Mouse (Mus musculus) midbrain, embryonic 14.5 days (tissue): ENCODE measurements at regions not wholly inside any gene's neighbourhood (a gene's known extent, or its start where the extent isn't known, plus 50 kb on each side); places are given as distances from the start of the nearest gene placed in this dataset.
A peak's percentile ranks its signal among the peaks of the same experiment; 100 is the strongest.

Source experiments
- ATAC-seq: fragments of 200-750 bp; cut with Nextera tagmentation; 2 replicates; pipeline ENCODE4 v1.8.0; 2017; ENCODE audit warnings: moderate number of reproducible peaks, moderate library complexity; ENCODE audit not compliant: low FRiP score, low TSS enrichment
- DNase-seq: peaks from one replicate; pipeline ENCODE4 v3.0.0-alpha.2; 2015
- H3K27ac ChIP-seq: fragments of 300-500 bp; sonication (generic); replicated peaks from 2 replicates; pipeline ENCODE4 v1.5.1; 2014; ENCODE audit warnings: mild to moderate bottlenecking, low read depth, low read length, moderate library complexity
- H3K27me3 ChIP-seq: fragments of 300-500 bp; sonication (generic); 2 replicates; pipeline ENCODE4 v1.6.1; 2014; ENCODE audit warnings: low read length, control low read depth, mixed read lengths; ENCODE audit not compliant: control insufficient read depth, insufficient read depth
- H3K36me3 ChIP-seq: fragments of 300-500 bp; sonication (generic); 2 replicates; pipeline ENCODE4 v1.6.1; 2014; ENCODE audit warnings: low read length, control low read depth; ENCODE audit not compliant: control insufficient read depth, insufficient read depth
- H3K4me1 ChIP-seq: fragments of 300-500 bp; sonication (generic); 2 replicates; pipeline ENCODE4 v1.6.1; 2014; ENCODE audit warnings: mild to moderate bottlenecking, antibody characterized with exemption, low read length, control low read depth; ENCODE audit not compliant: control insufficient read depth, insufficient read depth
- H3K4me2 ChIP-seq: fragments of 300-500 bp; sonication (generic); 2 replicates; pipeline ENCODE4 v1.6.1; 2014; ENCODE audit warnings: mild to moderate bottlenecking, low read length, moderate library complexity
- H3K4me3 ChIP-seq: fragments of 300-500 bp; sonication (generic); replicated peaks from 2 replicates; pipeline ENCODE4 v1.5.1; 2014; ENCODE audit warnings: low read depth, low read length
- H3K9ac ChIP-seq: fragments of 300-500 bp; sonication (generic); replicated peaks from 2 replicates; pipeline ENCODE4 v1.6.1; 2014; ENCODE audit warnings: mild to moderate bottlenecking, low read length, moderate library complexity
- H3K9me3 ChIP-seq: fragments of 300-500 bp; sonication (generic); 2 replicates; pipeline ENCODE4 v1.6.1; 2016; ENCODE audit warnings: low read length, control low read depth, mixed read lengths; ENCODE audit not compliant: control insufficient read depth
- WGBS: fragments of 180-500 bp; shearing (Covaris S2); extraction: QIAGEN DNeasy Blood & Tissue Kit; methylation state at CpG from one replicate; pipeline ENCODE4 v1.1.7; 2014; 5-methylcytosine and 5-hydroxymethylcytosine counted together

DNA sequence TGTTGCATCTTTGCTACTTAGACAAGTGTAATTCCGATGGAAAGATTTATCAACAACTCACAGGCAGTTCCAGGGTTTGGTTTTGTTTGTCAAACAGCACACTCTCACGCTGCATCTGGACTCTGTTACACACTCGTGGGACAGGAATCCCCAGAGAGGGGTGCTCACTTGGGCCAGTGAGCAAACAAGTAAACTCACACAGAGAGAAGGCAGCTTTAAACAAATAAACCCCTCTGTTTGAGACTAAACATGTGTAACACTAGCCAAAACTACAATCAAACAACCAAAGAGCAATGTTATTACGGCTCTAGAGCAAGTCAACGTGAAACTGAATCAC, 65.0 kb upstream of the Tmco5 start:
- H3K9ac ChIP-seq = no peak overlapping the region
- 34% methylated on average over 5 of the region's 5 CpGs for WGBS
- peak overlapping the region; percentile 34 for H3K4me2 ChIP-seq
- no peak for DNase-seq
- no peak for ATAC-seq
- no peaks in the 10 kb centered on the region for H3K9me3 ChIP-seq
- no peaks in the 10 kb centered on the region for H3K27me3 ChIP-seq
- peaks cover 25% of the 10 kb centered on the region for H3K4me1 ChIP-seq
- H3K27ac ChIP-seq = peak overlapping the region; percentile 10; the same call in 1 of the 2 replicates
- H3K4me3 ChIP-seq = no peak overlapping the region
- no peaks in the 10 kb centered on the region for H3K36me3 ChIP-seq

DNA sequence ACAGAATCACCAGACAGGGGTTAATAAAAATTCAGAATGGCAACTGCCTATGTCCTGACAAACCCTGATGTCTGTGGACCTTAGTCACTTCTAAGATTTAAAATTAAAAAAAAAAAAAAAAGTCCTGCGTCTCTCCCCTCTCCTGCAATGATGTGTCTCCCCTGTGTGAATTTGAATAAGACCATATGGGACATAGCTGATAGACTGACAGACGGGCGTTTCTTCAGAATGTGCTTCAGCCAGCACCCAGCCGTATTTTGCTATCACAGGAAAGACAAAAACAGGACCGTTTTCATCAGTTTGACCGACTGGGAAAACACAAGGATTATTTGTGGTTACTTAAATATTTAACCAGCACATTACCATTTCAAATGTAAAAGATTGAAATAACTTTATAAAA, 61.4 kb upstream of the Tmco5 start:
- no peaks in the 10 kb centered on the region for H3K9me3 ChIP-seq
- no peak overlapping the region; the same call in 1 of the 2 replicates for H3K9ac ChIP-seq
- ATAC-seq (no peak), DNase-seq (no peak)
- no peaks in the 10 kb centered on the region for H3K36me3 ChIP-seq
- 8% methylated on average over 6 of the region's 6 CpGs for WGBS
- H3K4me1 ChIP-seq = peaks cover 45% of the 10 kb centered on the region
- peak overlapping the region; percentile 47 for H3K4me2 ChIP-seq
- peak overlapping the region; percentile 61; the same call in 1 of the 2 replicates for H3K27ac ChIP-seq
- H3K27me3 ChIP-seq = no peaks in the 10 kb centered on the region
- H3K4me3 ChIP-seq = no peak overlapping the region

DNA sequence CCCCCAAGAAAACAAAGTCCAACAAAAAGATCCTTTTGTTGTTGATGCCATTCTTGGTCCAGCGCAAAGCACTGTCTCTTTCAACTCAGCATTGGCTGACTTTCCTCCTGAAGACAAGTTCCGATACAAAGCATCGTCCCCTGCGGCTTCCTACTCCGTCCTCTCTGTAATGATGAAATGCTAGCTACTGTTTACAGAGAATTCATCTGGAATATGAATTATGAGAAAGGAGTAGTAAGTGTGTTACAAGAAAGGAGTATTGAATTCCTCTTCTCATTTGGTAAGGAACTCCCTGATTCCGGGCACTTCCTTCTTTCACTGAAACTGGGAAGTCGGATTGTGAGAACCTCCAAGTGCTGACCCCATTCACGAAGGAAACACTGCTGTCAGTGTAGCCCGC, 60.9 kb upstream of the Tmco5 start:
- peak overlapping the region; percentile 47 for H3K4me2 ChIP-seq
- no peaks in the 10 kb centered on the region for H3K27me3 ChIP-seq
- no peaks in the 10 kb centered on the region for H3K9me3 ChIP-seq
- no peak for ATAC-seq
- H3K4me3 ChIP-seq = peak overlapping the region; percentile 14
- WGBS = 12% methylated on average over 9 of the region's 9 CpGs
- peaks cover 45% of the 10 kb centered on the region for H3K4me1 ChIP-seq
- no peak for DNase-seq
- peak overlapping the region; percentile 61 for H3K27ac ChIP-seq
- H3K36me3 ChIP-seq = no peaks in the 10 kb centered on the region
- peak overlapping the region; percentile 6; the same call in 1 of the 2 replicates for H3K9ac ChIP-seq

DNA sequence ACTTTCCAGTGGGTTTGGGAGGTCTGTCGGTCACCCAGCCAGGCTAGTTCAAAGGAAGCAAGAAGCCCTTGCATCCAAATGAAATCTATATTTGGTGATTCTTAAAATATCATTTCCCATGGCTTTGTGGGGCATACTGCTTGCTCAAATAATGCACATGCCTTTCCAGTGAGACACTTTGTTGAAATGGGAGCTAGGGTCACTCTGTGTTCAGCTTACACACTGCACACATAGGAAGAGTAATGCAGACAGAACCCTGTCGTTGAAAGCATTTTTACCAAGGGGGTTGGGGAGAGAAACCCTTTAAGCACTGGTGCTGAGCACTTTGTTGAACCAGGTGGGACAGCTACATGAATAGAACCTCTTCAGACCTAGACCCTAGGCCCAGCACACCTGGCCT, 59.9 kb upstream of the Tmco5 start:
- ATAC-seq (no peak), DNase-seq (no peak)
- H3K36me3 ChIP-seq = no peaks in the 10 kb centered on the region
- H3K9ac ChIP-seq = no peak overlapping the region
- no peaks in the 10 kb centered on the region for H3K27me3 ChIP-seq
- peaks cover 41% of the 10 kb centered on the region for H3K4me1 ChIP-seq
- peak overlapping the region; percentile 36 for H3K4me2 ChIP-seq
- peak overlapping the region; percentile 77 for H3K27ac ChIP-seq
- no peak overlapping the region for H3K4me3 ChIP-seq
- WGBS = 21% methylated on average over 2 of the region's 2 CpGs
- no peaks in the 10 kb centered on the region for H3K9me3 ChIP-seq

DNA sequence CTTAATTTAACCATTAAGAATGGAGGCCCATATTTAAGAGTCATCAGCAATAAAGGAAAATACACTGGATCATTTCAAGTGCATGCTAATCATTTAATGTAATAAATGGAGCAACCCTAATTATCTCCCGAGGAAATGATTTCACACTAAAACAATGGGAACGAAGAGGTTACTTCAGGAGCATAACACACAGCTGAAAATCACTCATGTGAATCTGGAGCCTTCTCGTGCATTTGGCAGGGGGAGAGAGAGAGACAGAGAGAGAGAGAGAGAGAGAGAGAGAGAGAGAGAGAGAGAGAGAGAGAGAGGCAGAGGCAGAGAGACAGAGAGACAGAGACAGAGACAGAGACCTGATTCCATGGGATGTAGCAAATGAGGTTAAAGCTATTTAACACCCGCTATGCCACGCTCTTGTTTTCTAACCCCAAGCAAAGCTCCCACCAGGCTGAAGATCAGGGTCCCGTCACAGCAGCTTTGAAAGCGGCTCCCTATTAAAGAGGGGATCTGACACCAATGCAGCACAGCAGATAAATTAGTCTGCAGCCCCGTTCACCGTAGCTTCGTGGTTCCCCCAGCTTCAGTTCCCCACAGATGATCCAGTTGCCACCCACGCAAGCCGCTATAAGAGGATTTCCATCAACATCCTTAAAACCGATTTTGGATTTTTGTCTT, 59.3 kb upstream of the Tmco5 start:
- 10% methylated on average over 13 of the region's 13 CpGs for WGBS
- Histone ChIP-seq H3K4me1 (peaks cover 41% of the 10 kb centered on the region), H3K9me3 (no peaks in the 10 kb centered on the region), H3K27me3 (no peaks in the 10 kb centered on the region), H3K4me3 (no peak overlapping the region), H3K9ac (no peak overlapping the region; the same call in 1 of the 2 replicates), H3K27ac (peak overlapping the region; percentile 77), H3K4me2 (peak overlapping the region; percentile 36), H3K36me3 (no peaks in the 10 kb centered on the region)
- ATAC-seq = no peak
- DNase-seq = peak; percentile 69

DNA sequence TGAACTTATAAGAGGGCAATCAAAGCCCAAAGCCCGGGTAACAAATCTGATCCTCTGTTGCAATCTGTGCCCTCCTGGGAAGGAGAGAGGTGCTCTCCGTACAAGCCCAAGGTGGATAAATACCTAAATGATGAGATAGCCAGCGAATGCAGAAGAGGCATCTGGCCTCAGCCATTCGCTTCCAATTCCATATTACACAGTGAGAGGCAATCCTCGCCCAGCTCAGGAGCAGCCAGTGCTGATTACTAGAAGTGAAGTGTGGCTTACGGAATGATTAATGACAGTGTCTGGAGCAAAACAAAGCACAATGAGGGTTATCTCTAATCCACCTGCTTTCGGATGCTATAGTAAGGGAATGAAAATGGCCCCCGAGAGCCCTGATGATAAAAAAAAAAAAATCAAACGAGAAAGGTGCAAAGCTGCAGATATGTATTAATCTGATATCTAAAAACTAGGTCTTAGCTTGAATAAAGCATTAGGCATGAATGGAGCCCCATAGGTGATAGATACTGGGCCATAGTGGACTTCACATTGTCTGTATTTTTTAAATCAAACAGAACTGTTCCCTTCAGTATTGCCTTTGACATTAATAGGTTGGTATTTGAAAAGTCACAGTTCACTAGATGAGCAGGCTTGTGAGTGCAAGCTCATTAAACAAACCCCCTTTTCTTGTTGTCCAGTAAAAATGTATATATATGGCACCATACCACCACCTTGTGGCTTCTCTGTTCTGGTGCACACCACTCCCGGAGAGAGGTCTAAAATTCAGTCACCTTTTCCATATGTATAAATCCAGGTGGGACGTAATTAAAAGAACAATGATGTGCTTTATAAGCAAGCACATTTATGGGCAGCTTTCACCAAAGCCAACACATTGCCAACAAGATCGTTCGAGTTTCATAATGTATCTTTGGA, 57.4 kb upstream of the Tmco5 start:
- Histone ChIP-seq H3K9ac (peak overlapping the region; percentile 47), H3K4me2 (peak overlapping the region; percentile 51), H3K9me3 (no peaks in the 10 kb centered on the region), H3K36me3 (no peaks in the 10 kb centered on the region), H3K27me3 (no peaks in the 10 kb centered on the region), H3K4me3 (0 out of 2 replicates have a peak overlapping the region, but pooled peaks have one; percentile 12), H3K4me1 (peaks cover 38% of the 10 kb centered on the region), H3K27ac (peak overlapping the region; percentile 60)
- peak; percentile 71 for ATAC-seq
- WGBS = 20% methylated on average over 13 of the region's 13 CpGs
- DNase-seq = peak; percentile 86
